Mouse (Mus musculus): ENCODE data around the gene Haghl. TPM values are rescaled to one million over a fixed set of nuclear protein-coding genes. Genes with fewer than 3 reads are reported as not detected.

The Haghl gene
- 10 to 100 TPM; 51.4 to 53.4 TPM for total RNA-seq (2021)
- long read RNA-seq, experiment 1, transcript Haghl-201 (9 exons, 1,405 nt): major isoform, 39 of 67 reads
- long read RNA-seq, experiment 1, transcript Haghl-211 (8 exons, 1,267 nt): minor isoform, 9 of 67 reads
- long read RNA-seq, experiment 1, partial matches to known transcripts: 1 of 67 reads
- long read RNA-seq, experiment 1, other reads (novel, unspliced or antisense): 12 of 67 reads
- long read RNA-seq, experiment 2, transcript Haghl-201 (9 exons, 1,405 nt): major isoform, 61 of 83 reads
- long read RNA-seq, experiment 2, transcript Haghl-211 (8 exons, 1,267 nt): minor isoform, 6 of 83 reads
- long read RNA-seq, experiment 2, partial matches to known transcripts: 3 of 83 reads
- long read RNA-seq, experiment 2, other reads (novel, unspliced or antisense): 7 of 83 reads

GRCm38 (mm10) chr17:25785281-25785745 is at the start of gene Haghl:
Gene Haghl (minus strand): TSS chr17:25785673.
- peak; percentile 88 to 93 for DNase-seq (ENCODE audit: low spot score in 2 of 2)

DNA sequence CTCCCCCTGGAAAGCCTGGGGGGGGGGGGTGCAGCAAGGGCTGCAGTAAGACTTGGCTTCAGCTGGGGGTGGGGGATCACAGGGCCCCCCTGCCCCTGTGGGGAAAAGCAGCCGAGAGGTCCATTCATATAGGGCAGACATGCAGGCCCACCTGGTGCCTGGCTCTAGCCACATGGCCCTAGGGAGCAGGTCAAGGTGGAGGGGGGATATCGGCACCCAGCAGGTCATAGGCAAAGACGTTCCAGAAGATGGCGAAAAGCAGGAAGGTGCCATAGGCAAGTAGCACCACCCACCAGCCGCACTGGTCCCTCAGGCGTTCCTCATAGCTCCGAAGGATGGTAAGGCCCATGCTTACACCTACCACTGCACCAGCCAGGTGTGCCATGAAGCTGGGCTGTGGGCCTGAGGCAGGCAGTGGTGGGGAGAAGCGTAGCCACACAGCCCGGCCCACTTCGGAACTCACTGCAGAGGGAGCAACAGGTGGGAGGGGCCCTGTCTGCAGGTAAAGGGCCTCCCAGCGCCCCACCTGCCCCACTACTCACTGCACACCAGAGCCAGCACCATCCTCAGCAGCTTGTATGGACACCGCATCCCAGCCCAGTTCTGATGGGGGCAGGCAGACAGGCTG is 49.2 kb upstream of the Haghl start:
- no peak for DNase-seq (ENCODE audit: low spot score in 2 of 2)

- DNase-seq (ENCODE audit: low spot score in 2 of 2): no peak
Observed at GRCm38 (mm10) chr17:25833961-25834594, 48.6 kb upstream of the Haghl start.

GRCm38 (mm10) chr17:25833291-25833663 is 47.8 kb upstream of the Haghl start, which contains the start of gene Stub1:
Gene Stub1 (minus strand): TSS chr17:25833404.
- DNase-seq (ENCODE audit: low spot score in 2 of 2): peak in 1 of 2 experiments; percentile 62

GRCm38 (mm10) chr17:25832436-25833290 is 47.2 kb upstream of the Haghl start:
- DNase-seq (ENCODE audit: low spot score in 2 of 2): peak; percentile 97 to 99

- DNase-seq (ENCODE audit: low spot score in 2 of 2): no peak
Observed at GRCm38 (mm10) chr17:25831451-25832281, 46.2 kb upstream of the Haghl start.

DNA sequence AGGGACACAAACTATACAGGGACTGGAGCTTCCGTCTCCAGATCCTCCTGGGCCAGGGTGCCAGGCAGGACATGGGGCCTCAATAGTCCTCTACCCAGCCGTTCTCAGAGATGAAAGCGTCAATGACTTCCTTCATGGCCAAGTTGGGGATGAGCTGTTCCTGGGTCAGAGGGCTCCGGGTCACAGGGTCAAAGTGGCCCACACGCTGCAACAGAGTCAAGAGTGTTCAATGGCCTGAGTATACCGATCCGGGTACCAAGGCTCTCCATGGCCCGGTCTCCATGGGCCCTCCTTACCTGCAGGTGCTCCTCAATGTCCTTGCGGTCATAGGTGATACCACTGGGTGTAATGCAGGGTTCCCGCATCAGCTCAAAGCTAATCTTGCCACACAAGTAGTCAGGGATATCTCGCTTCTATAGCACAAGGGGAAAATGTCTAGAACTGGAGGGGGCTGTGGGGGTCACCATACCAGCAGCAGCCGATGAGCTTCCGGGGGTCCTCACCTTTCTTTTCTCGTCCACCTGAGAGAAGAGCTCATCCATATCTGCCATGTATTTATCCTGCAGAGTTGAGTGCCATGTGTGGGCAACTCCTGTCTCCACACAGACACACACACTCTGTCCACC is 45.4 kb upstream of the Haghl start:
- no peak for DNase-seq (ENCODE audit: low spot score in 2 of 2)

GRCm38 (mm10) chr17:25830200-25830753 is 44.8 kb upstream of the Haghl start:
- DNase-seq (ENCODE audit: low spot score in 2 of 2): no peak

DNA sequence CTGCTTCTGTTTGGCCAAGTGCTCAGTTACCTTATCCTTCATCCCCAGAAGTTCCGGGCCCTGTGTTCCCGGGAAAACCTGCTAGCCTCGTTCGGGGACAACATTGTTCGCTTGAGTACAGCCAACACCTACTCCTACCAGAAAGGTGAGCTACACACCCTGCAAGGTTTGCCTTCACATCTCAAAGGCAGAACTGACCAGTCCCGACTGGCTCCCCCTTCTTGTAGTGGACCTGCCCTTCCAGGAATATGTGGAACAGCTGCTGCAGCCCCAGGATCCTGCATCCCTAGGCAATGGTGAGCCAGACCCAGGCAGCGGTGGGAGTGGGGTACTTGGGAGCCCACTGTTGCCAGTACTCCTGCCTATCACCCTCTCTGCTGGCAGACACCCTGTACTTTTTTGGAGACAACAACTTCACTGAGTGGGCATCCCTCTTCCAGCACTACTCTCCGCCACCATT is 44.1 kb upstream of the Haghl start:
- no peak for DNase-seq (ENCODE audit: low spot score in 2 of 2)

DNA sequence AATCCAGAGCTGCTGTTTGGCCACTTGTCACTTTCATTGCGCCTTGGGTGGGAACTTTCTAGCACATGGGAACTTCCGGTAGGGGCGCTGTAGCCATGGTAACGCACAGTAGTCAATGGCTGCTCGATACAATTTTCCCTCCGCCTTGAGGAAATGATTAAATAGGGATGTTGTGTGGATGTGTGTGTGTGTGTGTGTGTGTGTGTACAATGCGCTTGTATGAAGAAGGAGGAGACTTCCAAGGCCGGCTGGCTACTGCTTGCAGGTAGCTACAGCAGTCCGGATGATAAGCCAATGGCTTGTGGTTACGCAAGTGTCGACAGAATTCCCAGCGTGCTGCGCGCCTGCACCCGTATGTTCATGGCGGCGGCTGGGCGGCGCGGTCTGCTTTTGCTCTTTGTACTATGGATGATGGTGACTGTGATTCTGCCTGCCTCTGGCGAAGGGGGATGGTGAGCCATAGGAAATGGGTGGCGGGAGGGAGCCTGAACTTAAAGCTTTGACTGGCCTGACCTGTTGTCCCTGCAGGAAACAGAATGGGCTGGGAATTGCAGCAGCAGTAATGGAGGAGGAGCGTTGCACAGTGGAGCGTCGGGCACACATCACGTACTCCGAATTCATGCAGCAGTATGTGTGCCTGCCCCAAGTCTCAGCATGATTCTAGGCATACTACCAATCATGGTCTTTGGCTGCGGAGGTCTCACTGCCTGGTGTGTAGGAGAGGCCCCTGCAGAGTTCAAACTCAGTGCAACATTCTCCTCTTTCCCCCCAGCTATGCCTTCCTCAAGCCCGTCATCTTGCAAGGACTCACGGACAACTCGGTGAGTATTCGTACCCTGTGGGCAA is 43.5 kb upstream of the Haghl start, which contains the start of gene Jmjd8:
Jmjd8 (plus strand) TSS at position 156 of the 846 bp plus-strand sequence.
- DNase-seq (ENCODE audit: low spot score in 2 of 2): peak; percentile 50 to 61

DNA sequence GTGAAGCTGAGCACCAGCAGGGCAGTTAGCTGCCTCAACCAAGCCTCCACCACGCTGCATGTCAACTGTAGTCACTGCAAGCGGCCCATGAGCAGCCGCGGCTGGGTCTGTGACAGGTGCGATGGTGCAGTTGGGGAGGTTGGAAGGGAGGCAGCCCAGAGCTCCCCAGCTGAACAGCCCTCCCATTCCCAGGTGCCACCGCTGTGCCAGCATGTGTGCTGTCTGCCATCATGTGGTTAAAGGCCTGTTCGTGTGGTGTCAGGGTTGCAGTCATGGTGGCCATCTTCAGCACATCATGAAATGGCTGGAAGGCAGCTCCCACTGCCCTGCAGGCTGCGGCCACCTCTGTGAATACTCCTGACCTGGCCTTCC is 42.7 kb upstream of the Haghl start:
- no peak for DNase-seq (ENCODE audit: low spot score in 2 of 2)

GRCm38 (mm10) chr17:25827546-25828222 is 42.2 kb upstream of the Haghl start:
- DNase-seq (ENCODE audit: low spot score in 2 of 2): no peak

GRCm38 (mm10) chr17:25827011-25827410 is 41.5 kb upstream of the Haghl start:
- no peak for DNase-seq (ENCODE audit: low spot score in 2 of 2)

DNA sequence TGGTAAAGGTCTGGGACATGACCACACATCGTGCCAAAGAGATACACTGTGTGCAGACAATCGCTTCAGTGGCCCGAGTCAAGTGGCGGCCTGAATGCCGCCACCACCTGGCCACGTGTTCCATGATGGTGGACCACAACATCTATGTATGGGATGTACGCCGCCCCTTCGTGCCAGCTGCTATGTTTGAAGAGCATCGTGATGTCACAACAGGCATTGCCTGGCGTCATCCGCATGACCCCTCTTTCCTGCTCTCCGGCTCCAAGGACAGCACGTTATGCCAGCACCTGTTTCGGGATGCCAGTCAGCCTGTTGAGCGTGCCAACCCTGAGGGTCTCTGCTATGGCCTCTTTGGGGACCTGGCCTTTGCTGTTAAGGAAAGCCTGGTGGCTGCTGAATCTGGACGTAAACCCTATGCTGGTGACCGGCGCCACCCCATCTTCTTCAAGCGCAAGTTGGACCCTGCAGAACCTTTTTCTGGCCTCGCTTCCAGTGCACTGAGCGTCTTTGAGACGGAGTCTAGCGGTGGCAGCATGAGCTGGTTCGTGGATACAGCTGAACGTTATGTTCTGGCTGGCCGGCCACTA is 40.6 kb upstream of the Haghl start:
- DNase-seq (ENCODE audit: low spot score in 2 of 2): no peak

- DNase-seq (ENCODE audit: low spot score in 2 of 2): no peak
Observed at GRCm38 (mm10) chr17:25825311-25825710, 39.8 kb upstream of the Haghl start.

DNA sequence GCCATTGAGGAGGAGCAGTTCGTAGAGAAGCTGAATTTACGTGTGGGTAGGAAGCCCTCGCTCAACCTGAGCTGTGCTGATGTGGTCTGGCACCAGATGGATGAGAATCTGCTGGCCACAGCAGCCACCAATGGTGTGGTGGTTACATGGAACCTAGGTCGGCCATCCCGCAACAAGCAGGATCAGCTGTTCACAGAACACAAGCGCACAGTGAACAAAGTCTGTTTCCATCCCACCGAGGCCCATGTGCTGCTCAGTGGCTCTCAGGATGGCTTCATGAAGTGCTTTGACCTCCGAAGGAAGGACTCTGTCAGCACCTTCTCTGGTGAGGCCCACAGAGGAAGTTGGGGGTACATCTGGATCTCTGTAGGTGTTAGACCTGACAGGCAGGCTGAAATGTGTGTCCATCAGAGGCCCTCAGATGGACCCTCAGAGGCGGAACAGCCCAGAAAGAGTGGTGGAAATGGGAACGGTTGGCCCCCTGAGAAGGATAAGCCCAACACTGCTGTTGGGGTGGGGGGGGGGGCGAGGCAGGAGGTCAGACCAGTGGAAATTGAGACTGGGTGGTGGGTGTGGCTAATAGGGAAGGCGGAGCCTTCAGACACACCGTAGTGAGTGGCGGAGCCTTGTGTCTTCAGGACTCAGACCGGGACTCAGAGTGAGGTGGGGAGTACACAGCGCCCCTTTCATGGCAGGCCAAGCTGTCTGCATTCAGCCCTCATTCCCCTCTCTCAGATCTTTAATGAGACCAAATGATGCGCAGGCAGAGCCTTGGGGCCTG is 39.1 kb upstream of the Haghl start:
- DNase-seq (ENCODE audit: low spot score in 2 of 2): no peak

All from adrenal gland, postnatal 4 days (tissue).